Mouse (Mus musculus) embryonic facial prominence, embryonic 11.5 days (tissue): ENCODE measurements around the gene Kbtbd13. TPM values are rescaled to one million over a fixed set of nuclear protein-coding genes. Genes with fewer than 3 reads are reported as not detected.
A peak's percentile ranks its signal among the peaks of the same experiment; 100 is the strongest.

Source experiments
- ATAC-seq: fragments of 200-750 bp; cut with Nextera tagmentation; replicated peaks from 2 replicates; pipeline ENCODE4 v1.8.0; 2017; ENCODE audit warnings: low read depth; ENCODE audit not compliant: insufficient number of reproducible peaks, low FRiP score, low TSS enrichment
- DNase-seq: peaks from one replicate; pipeline ENCODE4 v3.0.0-alpha.2; 2015; ENCODE audit warnings: low spot score
- H3K27ac ChIP-seq: fragments of 300-500 bp; sonication (generic); replicated peaks from 2 replicates; pipeline ENCODE4 v1.5.1; 2014; ENCODE audit warnings: mild to moderate bottlenecking, low read depth, low read length, control low read depth
- H3K27me3 ChIP-seq: fragments of 300-500 bp; sonication (generic); 2 replicates; pipeline ENCODE4 v1.6.1; 2014; ENCODE audit warnings: mild to moderate bottlenecking, low read length, moderate library complexity, mixed read lengths; ENCODE audit not compliant: control insufficient read depth, insufficient read depth
- H3K36me3 ChIP-seq: fragments of 300-500 bp; sonication (generic); replicated peaks from 2 replicates; pipeline ENCODE4 v1.6.1; 2014; ENCODE audit warnings: low read depth, mild to moderate bottlenecking, low read length, moderate library complexity, mixed read lengths; ENCODE audit not compliant: control insufficient read depth, insufficient read depth
- H3K4me1 ChIP-seq: fragments of 300-500 bp; sonication (generic); 2 replicates; pipeline ENCODE4 v1.6.1; 2014; ENCODE audit warnings: low read length, mixed read lengths; ENCODE audit not compliant: control insufficient read depth, insufficient read depth
- H3K4me2 ChIP-seq: fragments of 300-500 bp; sonication (generic); 2 replicates; pipeline ENCODE4 v1.6.1; 2014; ENCODE audit warnings: low read depth, mild to moderate bottlenecking, control low read depth, low read length, moderate library complexity
- H3K4me3 ChIP-seq: fragments of 300-500 bp; sonication (generic); 2 replicates; pipeline ENCODE4 v1.5.1; 2014; ENCODE audit warnings: low read depth, low read length, control low read depth
- H3K9ac ChIP-seq: fragments of 300-500 bp; sonication (generic); replicated peaks from 2 replicates; pipeline ENCODE4 v1.6.1; 2014; ENCODE audit warnings: mild to moderate bottlenecking, control low read depth, low read length
- H3K9me3 ChIP-seq: fragments of 300-500 bp; sonication (generic); replicated peaks from 2 replicates; pipeline ENCODE4 v1.6.1; 2016; ENCODE audit warnings: mild to moderate bottlenecking, low read length, inconsistent platforms, mixed read lengths; ENCODE audit not compliant: control insufficient read depth
- WGBS: fragments of 180-500 bp; shearing (Covaris S2); extraction: QIAGEN DNeasy Blood & Tissue Kit; methylation state at CpG from one replicate; pipeline ENCODE4 v1.1.7; 2014; 5-methylcytosine and 5-hydroxymethylcytosine counted together
- polyA plus RNA-seq: library from polyadenylated mRNA; unstranded; fragments of >200 nt; fragmentation: Nextera tagmentation; extraction: Ambion mirVana; gene quantifications from 2 replicates; pipeline ENCODE4 v1.2.1, GENCODE M21; 2014

Kbtbd13 gene
- polyA plus RNA-seq, 1 experiment from 2014 or later, result 1.2 TPM

GRCm38 (mm10) chr9:65358956-65359480 is 32.4 kb downstream of the Kbtbd13 start:
- H3K27ac ChIP-seq, result no peak overlapping the region
- DNase-seq, result no peak
- H3K27me3 ChIP-seq, result no peaks in the 10 kb centered on the region
- H3K9me3 ChIP-seq, result no peaks in the 10 kb centered on the region
- ATAC-seq, result no peak
- H3K4me1 ChIP-seq, result no peaks in the 10 kb centered on the region
- H3K36me3 ChIP-seq, result no peaks in the 10 kb centered on the region
- H3K4me3 ChIP-seq, result no peak overlapping the region
- no peak overlapping the region for H3K9ac ChIP-seq
- 95% methylated on average over 1 of the region's 1 CpGs for WGBS
- H3K4me2 ChIP-seq, result no peak overlapping the region

- 95% methylated on average over 2 of the region's 2 CpGs for WGBS
- no peak overlapping the region for H3K4me2 ChIP-seq
- no peaks in the 10 kb centered on the region for H3K4me1 ChIP-seq
- ATAC-seq (no peak), DNase-seq (no peak)
- no peak overlapping the region for H3K4me3 ChIP-seq
- H3K36me3 ChIP-seq, result no peaks in the 10 kb centered on the region
- H3K27ac ChIP-seq, result no peak overlapping the region
- H3K9me3 ChIP-seq, result no peaks in the 10 kb centered on the region
- no peak overlapping the region for H3K9ac ChIP-seq
- H3K27me3 ChIP-seq, result no peaks in the 10 kb centered on the region
Observed at GRCm38 (mm10) chr9:65356971-65357370, 34.5 kb downstream of the Kbtbd13 start.

- ATAC-seq (no peak), DNase-seq (no peak)
- H3K36me3 ChIP-seq, result no peaks in the 10 kb centered on the region
- no peak overlapping the region for H3K27ac ChIP-seq
- WGBS, result 87% methylated on average over 7 of the region's 7 CpGs
- H3K4me1 ChIP-seq, result no peaks in the 10 kb centered on the region
- H3K9me3 ChIP-seq, result no peaks in the 10 kb centered on the region
- no peak overlapping the region for H3K4me2 ChIP-seq
- H3K4me3 ChIP-seq, result no peak overlapping the region
- no peak overlapping the region for H3K9ac ChIP-seq
- no peaks in the 10 kb centered on the region for H3K27me3 ChIP-seq
Observed at GRCm38 (mm10) chr9:65356561-65356960, 34.9 kb downstream of the Kbtbd13 start.

GRCm38 (mm10) chr9:65353251-65353650 is 38.2 kb downstream of the Kbtbd13 start:
- no peak for ATAC-seq
- 87% methylated on average over 5 of the region's 5 CpGs for WGBS

GRCm38 (mm10) chr9:65347112-65347850 is 44.2 kb downstream of the Kbtbd13 start:
- H3K27ac ChIP-seq, result no peak overlapping the region

More at GRCm38 (mm10) chr9:65353251-65353650, 38.2 kb downstream of the Kbtbd13 start:
- H3K27ac ChIP-seq, result no peak overlapping the region
- H3K4me2 ChIP-seq, result no peak overlapping the region
- no peak for DNase-seq
- H3K4me1 ChIP-seq, result no peaks in the 10 kb centered on the region
- no peak overlapping the region for H3K4me3 ChIP-seq
- no peaks in the 10 kb centered on the region for H3K27me3 ChIP-seq
- H3K9me3 ChIP-seq, result no peaks in the 10 kb centered on the region
- H3K36me3 ChIP-seq, result no peaks in the 10 kb centered on the region
- no peak overlapping the region for H3K9ac ChIP-seq

GRCm38 (mm10) chr9:65346476-65347111 is 44.9 kb downstream of the Kbtbd13 start:
- H3K36me3 ChIP-seq, result no peaks in the 10 kb centered on the region
- ATAC-seq (peak; percentile 70), DNase-seq (peak; percentile 47)
- peak overlapping the region; percentile 88 for H3K27ac ChIP-seq
- H3K4me3 ChIP-seq, result peak overlapping the region; percentile 99
- H3K9me3 ChIP-seq, result no peaks in the 10 kb centered on the region
- H3K9ac ChIP-seq, result peak overlapping the region; percentile 90
- peak overlapping the region; percentile 81 for H3K4me2 ChIP-seq
- WGBS, result under 1% methylated on average over 72 of the region's 77 CpGs
- H3K4me1 ChIP-seq, result no peaks in the 10 kb centered on the region
- no peaks in the 10 kb centered on the region for H3K27me3 ChIP-seq

More at GRCm38 (mm10) chr9:65347112-65347850, 44.2 kb downstream of the Kbtbd13 start:
- Histone ChIP-seq H3K9me3 (no peaks in the 10 kb centered on the region), H3K27me3 (no peaks in the 10 kb centered on the region), H3K4me1 (no peaks in the 10 kb centered on the region), H3K4me2 (peak overlapping the region; percentile 81), H3K36me3 (no peaks in the 10 kb centered on the region), H3K4me3 (peak overlapping the region; percentile 99), H3K9ac (peak overlapping the region; percentile 90)
- ATAC-seq (no peak), DNase-seq (no peak)
- 51% methylated on average over 8 of the region's 8 CpGs for WGBS

GRCm38 (mm10) chr9:65345854-65346475 is 45.5 kb downstream of the Kbtbd13 start, which contains the start of gene Pdcd7:
Pdcd7 (plus strand) TSS chr9:65346104.
- H3K36me3 ChIP-seq, result no peaks in the 10 kb centered on the region
- H3K4me1 ChIP-seq, result no peaks in the 10 kb centered on the region
- ATAC-seq (peak; percentile 96), DNase-seq (peak; percentile 100)
- WGBS, result 1% methylated on average over 48 of the region's 59 CpGs
- peak within 1 kb of the TSS; percentile 90 for H3K9ac ChIP-seq
- H3K27ac ChIP-seq, result peak within 1 kb of the TSS; percentile 88
- H3K27me3 ChIP-seq, result no peaks in the 10 kb centered on the region
- peak within 1 kb of the TSS; percentile 99 for H3K4me3 ChIP-seq
- H3K9me3 ChIP-seq, result no peaks in the 10 kb centered on the region
- peak within 1 kb of the TSS; percentile 81 for H3K4me2 ChIP-seq
